Mouse (Mus musculus) cerebellum, adult 9-10 months (tissue): ENCODE measurements around the gene Fezf2.
A peak's percentile ranks its signal among the peaks of the same experiment; 100 is the strongest.

Experiments used
- DNase-seq: peaks from one replicate; pipeline ENCODE4 v3.0.0; 2022

The Fezf2 gene

GRCm38 (mm10) chr14:12342458-12343131 lies 5.4 kb downstream of the Fezf2 start:
- DNase-seq = no peak

GRCm38 (mm10) chr14:12341789-12342457 lies 6.1 kb downstream of the Fezf2 start:
- no peak for DNase-seq

GRCm38 (mm10) chr14:12341075-12341788 lies 6.8 kb downstream of the Fezf2 start:
- DNase-seq = no peak

- no peak for DNase-seq
Observed at GRCm38 (mm10) chr14:12340238-12341074, 7.5 kb downstream of the Fezf2 start.

GRCm38 (mm10) chr14:12338811-12339565 lies 9.0 kb downstream of the Fezf2 start:
- no peak for DNase-seq

- no peak for DNase-seq
Observed at GRCm38 (mm10) chr14:12337998-12338809, 9.8 kb downstream of the Fezf2 start.

GRCm38 (mm10) chr14:12337421-12337997 lies 10.5 kb downstream of the Fezf2 start:
- DNase-seq = no peak

- no peak for DNase-seq
Observed at GRCm38 (mm10) chr14:12334925-12335324, 13.1 kb downstream of the Fezf2 start.

- DNase-seq = no peak
Observed at GRCm38 (mm10) chr14:12333622-12334021, 14.4 kb downstream of the Fezf2 start.

- no peak for DNase-seq
Observed at GRCm38 (mm10) chr14:12303106-12303505, 44.9 kb downstream of the Fezf2 start.

- no peak for DNase-seq
Observed at GRCm38 (mm10) chr14:12300677-12301076, 47.3 kb downstream of the Fezf2 start.

- no peak for DNase-seq
Observed at GRCm38 (mm10) chr14:12300275-12300674, 47.7 kb downstream of the Fezf2 start.

GRCm38 (mm10) chr14:12299654-12300053 lies 48.3 kb downstream of the Fezf2 start:
- no peak for DNase-seq

GRCm38 (mm10) chr14:12299171-12299570 lies 48.8 kb downstream of the Fezf2 start:
- DNase-seq = no peak

- DNase-seq = peak; percentile 21
Observed at GRCm38 (mm10) chr14:12296391-12296790, 51.6 kb downstream of the Fezf2 start.
